Mouse (Mus musculus): ENCODE measurements at regions not wholly inside any gene's neighbourhood (a gene's known extent, or its start where the extent isn't known, plus 50 kb on each side); places are given as distances from the start of the nearest gene placed in this dataset.

GRCm38 (mm10) chr10:19412926-19413325 lies 56.6 kb downstream of the Olig3 start:
- DNase-seq (ENCODE audit: extremely low spot score in 1 of 2, low spot score in 1 of 2): no peak

- no peak for DNase-seq (ENCODE audit: extremely low spot score in 1 of 2, low spot score in 1 of 2)
Observed at GRCm38 (mm10) chr10:19413935-19414334, 57.6 kb downstream of the Olig3 start.

- no peak for DNase-seq (ENCODE audit: extremely low spot score in 1 of 2, low spot score in 1 of 2)
Observed at GRCm38 (mm10) chr10:19414834-19415233, 58.5 kb downstream of the Olig3 start.

- no peak for DNase-seq (ENCODE audit: extremely low spot score in 1 of 2, low spot score in 1 of 2)
Observed at GRCm38 (mm10) chr10:19424030-19424429, 67.7 kb downstream of the Olig3 start.

- DNase-seq (ENCODE audit: extremely low spot score in 1 of 2, low spot score in 1 of 2): no peak
Observed at GRCm38 (mm10) chr10:19424961-19425360, 68.6 kb downstream of the Olig3 start.

GRCm38 (mm10) chr10:19426835-19427234 lies 70.5 kb downstream of the Olig3 start:
- DNase-seq (ENCODE audit: extremely low spot score in 1 of 2, low spot score in 1 of 2): no peak

- DNase-seq (ENCODE audit: extremely low spot score in 1 of 2, low spot score in 1 of 2): no peak
Observed at GRCm38 (mm10) chr10:19432515-19432914, 76.2 kb downstream of the Olig3 start.

GRCm38 (mm10) chr10:19434661-19435060 lies 78.3 kb downstream of the Olig3 start:
- no peak for DNase-seq (ENCODE audit: extremely low spot score in 1 of 2, low spot score in 1 of 2)

GRCm38 (mm10) chr10:19441807-19442206 lies 85.5 kb downstream of the Olig3 start:
- DNase-seq (ENCODE audit: extremely low spot score in 1 of 2, low spot score in 1 of 2): no peak

- DNase-seq (ENCODE audit: extremely low spot score in 1 of 2, low spot score in 1 of 2): no peak
Observed at GRCm38 (mm10) chr10:19443516-19443915, 87.2 kb downstream of the Olig3 start.

- DNase-seq (ENCODE audit: extremely low spot score in 1 of 2, low spot score in 1 of 2): no peak
Observed at GRCm38 (mm10) chr10:19448838-19449559, 92.7 kb downstream of the Olig3 start.

GRCm38 (mm10) chr10:19459053-19459452 lies 102.7 kb downstream of the Olig3 start:
- DNase-seq (ENCODE audit: extremely low spot score in 1 of 2, low spot score in 1 of 2): no peak

- no peak for DNase-seq (ENCODE audit: extremely low spot score in 1 of 2, low spot score in 1 of 2)
Observed at GRCm38 (mm10) chr10:19459709-19460108, 103.4 kb downstream of the Olig3 start.

GRCm38 (mm10) chr10:19460164-19460563 lies 103.8 kb downstream of the Olig3 start:
- DNase-seq (ENCODE audit: extremely low spot score in 1 of 2, low spot score in 1 of 2): no peak

- DNase-seq (ENCODE audit: extremely low spot score in 1 of 2, low spot score in 1 of 2): no peak
Observed at GRCm38 (mm10) chr10:19463800-19464199, 107.5 kb downstream of the Olig3 start.

- no peak for DNase-seq (ENCODE audit: extremely low spot score in 1 of 2, low spot score in 1 of 2)
Observed at GRCm38 (mm10) chr10:19464504-19464903, 108.2 kb downstream of the Olig3 start.

GRCm38 (mm10) chr10:19471349-19472040 lies 115.2 kb downstream of the Olig3 start:
- DNase-seq (ENCODE audit: extremely low spot score in 1 of 2, low spot score in 1 of 2): no peak

- no peak for DNase-seq (ENCODE audit: extremely low spot score in 1 of 2, low spot score in 1 of 2)
Observed at GRCm38 (mm10) chr10:19472066-19472465, 115.7 kb downstream of the Olig3 start.

- no peak for DNase-seq (ENCODE audit: extremely low spot score in 1 of 2, low spot score in 1 of 2)
Observed at GRCm38 (mm10) chr10:19472949-19473535, 116.7 kb downstream of the Olig3 start.

GRCm38 (mm10) chr10:19485537-19486135 lies 106.1 kb upstream of the Ifngr1 start:
- DNase-seq (ENCODE audit: extremely low spot score in 1 of 2, low spot score in 1 of 2): no peak

GRCm38 (mm10) chr10:19490500-19490899 lies 101.2 kb upstream of the Ifngr1 start:
- no peak for DNase-seq (ENCODE audit: extremely low spot score in 1 of 2, low spot score in 1 of 2)

All from frontal cortex, adult 2 months (tissue).